Comparison of ENCODE assay signal across 8 mouse cellular contexts in the genomic region with DNA sequence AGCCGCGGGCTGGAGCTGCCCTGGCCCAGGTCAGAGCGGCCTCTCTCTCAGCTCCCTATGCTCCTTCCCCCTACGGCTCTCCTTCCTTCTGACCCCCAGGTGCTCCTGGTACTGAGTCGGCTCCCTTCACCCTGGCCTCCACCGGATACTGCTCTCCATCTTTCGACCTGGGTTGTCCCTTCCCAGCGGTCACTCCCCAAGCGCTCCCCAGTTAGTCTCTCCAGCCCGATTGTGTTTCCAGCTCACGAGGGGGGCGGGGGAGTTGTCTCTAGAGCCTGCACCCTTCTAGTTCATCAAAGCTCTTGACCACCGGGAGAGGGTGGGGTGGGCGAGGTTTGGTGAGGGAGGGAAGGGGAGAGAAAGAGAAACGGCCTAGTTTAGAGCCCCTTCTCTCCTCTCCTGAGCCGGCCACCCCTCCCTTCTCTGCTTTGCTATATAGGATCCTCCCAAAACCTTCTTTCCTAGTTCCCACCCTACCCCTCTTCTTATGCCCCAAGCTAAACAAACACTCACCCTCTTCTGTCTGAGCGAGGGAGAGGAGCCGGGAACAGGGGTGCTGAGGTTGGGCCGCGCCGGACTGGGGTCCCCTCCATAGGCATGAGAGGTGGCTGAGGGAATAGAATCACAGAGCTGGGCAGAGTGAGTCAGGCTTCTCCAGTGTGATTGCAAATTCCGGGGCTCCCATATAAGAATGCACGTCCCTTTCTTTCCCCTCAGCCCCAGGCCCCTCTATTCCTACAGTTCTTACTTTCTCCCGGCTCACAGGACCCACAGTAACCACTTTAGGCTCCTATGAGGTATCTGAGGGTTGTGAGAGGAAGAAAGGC. TPM values are rescaled to one million over a fixed set of nuclear protein-coding genes. Genes with fewer than 3 reads are reported as not detected.
DNase-seq lines count a peak whose midpoint lies in the region; ATAC-seq and TF ChIP-seq lines count a peak whose summit lies in the region.

No protein-coding gene starts in this region.

- DNase-seq in heart, postnatal 10 days, result no peak
- DNase-seq in ES-E14 (ENCODE audit: low read depth, low spot score), result no peak
- peak; percentile 30 to 53 for DNase-seq in cerebellum, postnatal 36 days
- no peak for DNase-seq in left cerebral cortex, postnatal 14 days (ENCODE audit: low spot score in 2 of 2)
- no peak for DNase-seq in T-cell, adult 2 months (ENCODE audit: low spot score)

- in situ Hi-C loops in ES-E14 (cut with MboI; ENCODE audit: low sequenced_read_pairs in 2 of 2, unreplicated experiment in 2 of 2), result no loop called here

- H3K4me2 ChIP-seq in heart, embryonic 14.5 days (ENCODE audit: low read length), result peak overlapping the region; percentile 88
- H3K4me2 ChIP-seq in hindbrain, embryonic 16.5 days (ENCODE audit: low read length), result peak overlapping the region; percentile 96
- H3K4me2 ChIP-seq in midbrain, embryonic 16.5 days (ENCODE audit: low read length), result peak overlapping the region; percentile 77

- H3K9me3 ChIP-seq in heart, embryonic 14.5 days (ENCODE audit: control insufficient read depth, low read length), result no peaks in the 10 kb centered on the region
- no peaks in the 10 kb centered on the region for H3K9me3 ChIP-seq in ES-E14 (ENCODE audit: control insufficient read depth, insufficient read depth, low read depth, low read length)
- no peaks in the 10 kb centered on the region for H3K9me3 ChIP-seq in hindbrain, embryonic 16.5 days (ENCODE audit: control insufficient read depth, low read length)
- no peaks in the 10 kb centered on the region for H3K9me3 ChIP-seq in midbrain, embryonic 16.5 days (replicated peaks; ENCODE audit: control insufficient read depth, low read length, poor library complexity, severe bottlenecking)

- no peaks in the 10 kb centered on the region; the same call in 1 of the 2 replicates for H3K36me3 ChIP-seq in heart, embryonic 14.5 days (ENCODE audit: control insufficient read depth, insufficient read depth, low read length)
- H3K36me3 ChIP-seq in ES-E14 (ENCODE audit: control insufficient read depth, insufficient read depth, low read length, poor library complexity, severe bottlenecking), result peaks cover 4% of the 10 kb centered on the region; the same call in 1 of the 2 replicates
- H3K36me3 ChIP-seq in hindbrain, embryonic 16.5 days (ENCODE audit: control insufficient read depth, insufficient read depth, low read length), result no peaks in the 10 kb centered on the region
- no peaks in the 10 kb centered on the region for H3K36me3 ChIP-seq in midbrain, embryonic 16.5 days (ENCODE audit: control insufficient read depth, insufficient read depth, low read length)

- 0 out of 2 replicates have a peak, but pooled peaks cover 11% of the 10 kb centered on the region for H3K27me3 ChIP-seq in heart, embryonic 14.5 days (ENCODE audit: control insufficient read depth, insufficient read depth, low read length)
- H3K27me3 ChIP-seq in hindbrain, embryonic 16.5 days (replicated peaks; ENCODE audit: control insufficient read depth, insufficient read depth, low read length), result no peaks in the 10 kb centered on the region; the same call in 1 of the 2 replicates
- H3K27me3 ChIP-seq in midbrain, embryonic 16.5 days (ENCODE audit: control insufficient read depth, insufficient read depth, low read depth, low read length), result peaks cover 2% of the 10 kb centered on the region

- ATAC-seq in heart, embryonic 14.5 days (ENCODE audit: insufficient number of reproducible peaks, insufficient read depth, low FRiP score, low read depth), result 0 out of 2 replicates have a peak, but pooled peaks have one; percentile 14
- peak; percentile 69 for ATAC-seq in hindbrain, embryonic 16.5 days
- ATAC-seq in midbrain, embryonic 16.5 days, result peak; percentile 46

- peak overlapping the region; percentile 63 to 72 for H3K4me3 ChIP-seq in heart, embryonic 14.5 days (ENCODE audit: control insufficient read depth in 1 of 2, insufficient read depth in 1 of 2, low read depth in 1 of 2, low read length in 2 of 2)
- H3K4me3 ChIP-seq in ES-E14 (ENCODE audit: insufficient read depth in 1 of 2, low read depth in 1 of 2, low read length in 2 of 2, poor library complexity in 1 of 2, severe bottlenecking in 1 of 2), result peak overlapping the region; percentile 87 to 91
- peak overlapping the region; percentile 80 for H3K4me3 ChIP-seq in hindbrain, embryonic 16.5 days (ENCODE audit: low read length)
- H3K4me3 ChIP-seq in midbrain, embryonic 16.5 days (ENCODE audit: low read depth, low read length), result peak overlapping the region; percentile 61

- H3K27ac ChIP-seq in heart, embryonic 14.5 days (replicated peaks in 1 of 2; ENCODE audit: control insufficient read depth in 1 of 2, insufficient read depth in 1 of 2, low read depth in 2 of 2, low read length in 2 of 2), result peak overlapping the region; percentile 50 to 56; a peak in 3 of 4 replicates
- no peak overlapping the region for H3K27ac ChIP-seq in ES-E14 (ENCODE audit: insufficient read depth, low read depth, low read length, poor library complexity, severe bottlenecking)
- peak overlapping the region; percentile 79 for H3K27ac ChIP-seq in hindbrain, embryonic 16.5 days (ENCODE audit: low read depth, low read length)
- H3K27ac ChIP-seq in midbrain, embryonic 16.5 days (ENCODE audit: low read length), result peak overlapping the region; percentile 58

- 1% methylated on average over 24 of the region's 24 CpGs for WGBS in heart, embryonic 14.5 days
- WGBS in hindbrain, embryonic 16.5 days, result 2% methylated on average over 22 of the region's 24 CpGs
- 1% methylated on average over 21 of the region's 24 CpGs for WGBS in midbrain, embryonic 16.5 days

- peaks cover 11 to 26% of the 10 kb centered on the region in 2 experiments for H3K4me1 ChIP-seq in heart, embryonic 14.5 days (ENCODE audit: control insufficient read depth in 2 of 2, insufficient read depth in 2 of 2, low read length in 2 of 2)
- H3K4me1 ChIP-seq in ES-E14 (ENCODE audit: control insufficient read depth in 2 of 2, insufficient read depth in 2 of 2, low read length in 2 of 2, poor library complexity in 1 of 2), result peaks cover 7 to 11% of the 10 kb centered on the region in 2 experiments; a peak in 3 of 4 replicates
- H3K4me1 ChIP-seq in hindbrain, embryonic 16.5 days (ENCODE audit: control insufficient read depth, insufficient read depth, low read depth, low read length), result peaks cover 20% of the 10 kb centered on the region
- H3K4me1 ChIP-seq in midbrain, embryonic 16.5 days (ENCODE audit: control insufficient read depth, insufficient read depth, low read length), result peaks cover 8% of the 10 kb centered on the region

- H3K9ac ChIP-seq in heart, embryonic 14.5 days (ENCODE audit: low read length), result peak overlapping the region; percentile 73
- H3K9ac ChIP-seq in ES-E14 (ENCODE audit: insufficient read depth, low read depth, low read length, poor library complexity, severe bottlenecking), result peak overlapping the region; percentile 63
- peak overlapping the region; percentile 85 for H3K9ac ChIP-seq in hindbrain, embryonic 16.5 days (ENCODE audit: low read depth, low read length)
- peak overlapping the region; percentile 77 for H3K9ac ChIP-seq in midbrain, embryonic 16.5 days (ENCODE audit: low read depth, low read length)

- intact Hi-C loops in heart, postnatal 10 days (cut with DNase I), result loop anchor here (2.0 to 10.0 kb wide), 2 partner anchors 36 to 258 kb away; partner anchors contain the start of gene Flnc
- intact Hi-C loops in left cerebral cortex, postnatal 14 days (cut with DNase I), result loop anchor here (10.0 kb wide), 1 partner anchor 138 kb away; no protein-coding TSS in a partner anchor

TF ChIP-seq in ES-E14, 5 proteins besides CTCF, POLR2A, EP300 and RAD21:
- TF ChIP-seq MAFK (IDR thresholded peaks at IDR 0.05; ENCODE audit: insufficient read depth, low read depth, low read length) (no peak), HCFC1 (IDR thresholded peaks at IDR 0.05; ENCODE audit: borderline replicate concordance, insufficient read depth, low read length) (0 out of 2 replicates have a peak, but pooled peaks have one; percentile 4)

RNA-seq across cellular contexts. Expression of gene Ccdc136, which starts 0.8 kb away (rescaled TPM):
- polyA plus RNA-seq in heart, embryonic 14.5 days (2014; fragmentation: Nextera tagmentation; extraction: Ambion mirVana), result 28.3 and 30.8 TPM in 2 replicates
- 1 to 10 TPM; 6.1 to 7.9 TPM for total RNA-seq in heart, postnatal 10 days (2021)
- total RNA-seq in ES-E14 (2012; rRNA removed), result 10.5 and 18.2 TPM in 2 replicates
- 54.8 and 58.3 TPM in 2 replicates for polyA plus RNA-seq in hindbrain, embryonic 16.5 days (2015; fragmentation: Nextera tagmentation; extraction: Ambion mirVana)
- polyA plus RNA-seq in midbrain, embryonic 16.5 days (2015; fragmentation: Nextera tagmentation; extraction: Ambion mirVana), result 38.6 and 46.5 TPM in 2 replicates
- 100 to 1,000 TPM in 1 of 2 experiments, 10 to 100 TPM in 1; 90.1 to 104 TPM for total RNA-seq in left cerebral cortex, postnatal 14 days (2021)

RNA-seq across cellular contexts. Expression of gene Opn1sw, which starts 8.7 kb away (rescaled TPM):
- 0.46 and 1.1 TPM in 2 replicates for polyA plus RNA-seq in heart, embryonic 14.5 days (2014; fragmentation: Nextera tagmentation; extraction: Ambion mirVana)
- not detected for total RNA-seq in heart, postnatal 10 days (2021)
- 0.11 and 0.13 TPM in 2 replicates for total RNA-seq in ES-E14 (2012; rRNA removed)
- polyA plus RNA-seq in hindbrain, embryonic 16.5 days (2015; fragmentation: Nextera tagmentation; extraction: Ambion mirVana), result 0.43 and 0.46 TPM in 2 replicates
- 0.23 and 0.34 TPM in 2 replicates for polyA plus RNA-seq in midbrain, embryonic 16.5 days (2015; fragmentation: Nextera tagmentation; extraction: Ambion mirVana)
- total RNA-seq in left cerebral cortex, postnatal 14 days (2021), result under 1 TPM; 0.33 to 0.66 TPM

RNA-seq across cellular contexts. Expression of gene Flnc, which starts 36.1 kb away (rescaled TPM):
- 36.8 and 47.7 TPM in 2 replicates for polyA plus RNA-seq in heart, embryonic 14.5 days (2014; fragmentation: Nextera tagmentation; extraction: Ambion mirVana)
- total RNA-seq in heart, postnatal 10 days (2021), result 100 to 1,000 TPM; 214 to 246 TPM
- 64.9 and 86.4 TPM in 2 replicates for total RNA-seq in ES-E14 (2012; rRNA removed)
- 2.7 and 5.1 TPM in 2 replicates for polyA plus RNA-seq in hindbrain, embryonic 16.5 days (2015; fragmentation: Nextera tagmentation; extraction: Ambion mirVana)
- 2.0 and 2.2 TPM in 2 replicates for polyA plus RNA-seq in midbrain, embryonic 16.5 days (2015; fragmentation: Nextera tagmentation; extraction: Ambion mirVana)
- total RNA-seq in left cerebral cortex, postnatal 14 days (2021), result 1 to 10 TPM; 2.0 to 2.2 TPM

RNA-seq across cellular contexts. Expression of gene Calu, which starts 49.1 kb away (rescaled TPM):
- 452 and 458 TPM in 2 replicates for polyA plus RNA-seq in heart, embryonic 14.5 days (2014; fragmentation: Nextera tagmentation; extraction: Ambion mirVana)
- total RNA-seq in heart, postnatal 10 days (2021), result 100 to 1,000 TPM; 327 to 353 TPM
- total RNA-seq in ES-E14 (2012; rRNA removed), result 321 and 408 TPM in 2 replicates
- 166 and 187 TPM in 2 replicates for polyA plus RNA-seq in hindbrain, embryonic 16.5 days (2015; fragmentation: Nextera tagmentation; extraction: Ambion mirVana)
- polyA plus RNA-seq in midbrain, embryonic 16.5 days (2015; fragmentation: Nextera tagmentation; extraction: Ambion mirVana), result 160 and 163 TPM in 2 replicates
- total RNA-seq in left cerebral cortex, postnatal 14 days (2021), result 10 to 100 TPM; 88.7 to 89.1 TPM

Comparison
In these comparisons a context has a peak if more than half of its experiments do, and no peak if none do; other contexts are left out.
1. ATAC-seq: peak in every context shown above with its lines; median percentile 69 in hindbrain, embryonic 16.5 days; 46 in midbrain, embryonic 16.5 days; 14 in heart, embryonic 14.5 days.
2. DNase-seq: peak in cerebellum, postnatal 36 days (2 of 2); none in heart, postnatal 10 days (0 of 2), ES-E14 (single experiment), left cerebral cortex, postnatal 14 days (0 of 2) and T-cell, adult 2 months (single experiment).
3. RNA of gene Flnc, which starts 36.1 kb away (total RNA-seq): 214 to 246 TPM in heart, postnatal 10 days and 64.9 to 86.4 TPM in ES-E14; 2.0 to 2.2 TPM in left cerebral cortex, postnatal 14 days; every median in the first group is over 10 times any median in the second.
4. Peak in every context shown above with its lines, with median percentiles within 50 percentile points of each other: H3K4me2 ChIP-seq, H3K4me3 ChIP-seq and H3K9ac ChIP-seq.